Mouse (Mus musculus) kidney, postnatal 14 days (tissue): ENCODE measurements around the gene Ceacam15.
"Not testable (repeated sequence)": the region's sequence is repeated elsewhere in the genome, so short reads cannot be mapped to it uniquely, and the experiment has no call there.

Experiments
- DNase-seq: peaks from one replicate; pipeline ENCODE4 v3.0.0; 2022; ENCODE audit warnings: mixed read lengths

Gene Ceacam15

DNA sequence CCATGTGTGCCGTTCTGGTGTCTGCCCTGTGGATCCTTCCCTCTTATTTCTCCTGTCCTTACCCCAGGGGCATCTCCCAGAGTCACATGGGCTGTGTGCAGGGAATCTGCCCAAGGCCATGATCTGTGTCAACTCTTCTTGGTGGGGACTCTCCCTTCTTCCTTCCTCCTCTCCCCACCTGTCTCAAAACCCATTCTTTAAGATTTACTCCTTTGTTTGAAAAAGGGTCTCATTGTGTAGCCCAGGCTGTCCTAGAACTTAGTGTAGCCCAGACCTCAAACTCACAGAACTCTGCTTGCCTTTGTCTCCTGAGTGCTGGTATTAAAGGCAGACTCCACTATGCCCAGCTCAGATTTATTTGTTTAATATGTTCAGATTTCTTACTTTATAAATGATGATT is at the start of gene Ceacam15:
TSS of gene Ceacam15 (minus strand) at position 101 of the 400 bp plus-strand sequence.
- no peak for DNase-seq

DNA sequence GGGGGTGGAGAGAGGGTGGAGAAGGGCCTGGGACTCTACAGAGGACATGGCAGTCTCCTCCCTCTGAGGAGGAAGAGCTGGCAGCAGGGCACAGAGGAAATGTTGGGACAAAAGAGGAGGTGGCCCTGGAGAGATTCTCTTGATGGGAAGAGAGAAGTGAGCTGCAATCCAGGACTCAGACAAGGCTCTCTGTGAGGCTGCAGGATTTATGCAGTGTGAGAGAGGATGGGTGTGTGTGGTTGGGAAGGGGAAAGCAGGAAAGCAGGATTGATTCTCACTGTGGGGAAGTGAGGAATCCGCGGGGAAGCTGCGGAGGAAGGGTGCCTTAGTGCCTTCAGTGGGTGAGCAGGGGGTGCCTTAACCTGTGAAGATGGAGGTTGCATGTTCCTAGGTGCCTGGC is 47.0 kb upstream of the Ceacam15 start:
- not testable (repeated sequence) for DNase-seq

DNA sequence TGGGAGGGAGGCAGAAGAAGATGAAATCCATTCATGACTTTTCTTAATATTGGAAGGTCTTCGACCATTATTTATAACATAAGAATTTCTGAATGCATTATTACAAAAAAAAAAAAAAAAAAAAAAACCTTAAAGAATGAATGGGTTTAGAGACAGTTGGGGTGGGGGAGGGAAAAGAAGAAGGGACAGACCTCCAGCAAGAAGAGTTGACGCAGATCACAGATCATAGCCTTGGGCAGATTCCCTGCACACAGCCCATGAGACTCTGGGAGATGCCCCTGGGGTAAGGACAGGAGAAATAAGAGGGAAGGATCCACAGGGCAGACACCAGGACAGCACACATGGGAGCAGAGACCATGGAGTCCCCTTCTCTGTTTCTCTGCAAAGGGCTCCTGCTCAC is 46.1 kb upstream of the Ceacam15 start, which contains the start of gene Ceacam9:
TSS of gene Ceacam9 (plus strand) at position 301 of the 400 bp plus-strand sequence.
- no peak for DNase-seq

DNA sequence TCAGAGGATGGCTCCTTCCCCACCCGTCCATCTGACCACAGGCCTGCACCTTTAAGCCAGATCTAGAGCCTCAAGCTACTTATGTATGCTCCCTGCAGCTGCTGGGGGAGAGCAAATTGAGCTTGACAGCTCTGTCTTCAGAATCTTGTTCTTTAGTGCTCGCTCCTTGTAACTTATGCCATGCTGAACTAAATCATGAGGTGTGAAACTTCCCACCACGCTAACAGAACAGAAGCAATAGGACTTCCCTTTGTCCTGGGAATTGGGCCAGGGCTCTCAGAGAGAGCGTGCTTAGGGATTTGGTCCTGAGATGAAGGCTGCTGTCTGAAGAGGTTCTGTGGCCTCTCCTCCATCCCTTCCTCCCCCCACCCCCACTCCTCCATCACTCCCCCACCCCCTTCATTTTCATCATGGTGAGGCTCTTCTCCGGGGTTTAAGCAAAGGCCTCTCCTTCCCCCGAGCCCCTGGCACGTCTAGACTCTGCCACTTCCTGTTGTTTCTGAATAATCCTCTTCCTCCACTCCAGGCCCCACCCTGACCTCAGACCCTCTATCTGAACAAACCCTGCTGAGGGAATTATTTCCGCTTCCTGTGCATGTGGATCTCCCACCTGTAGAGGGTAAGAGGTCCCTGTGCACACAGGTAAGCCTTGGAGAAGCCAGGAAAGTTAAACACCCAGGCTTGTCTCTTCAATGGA is 41.1 kb upstream of the Ceacam15 start:
- not testable (repeated sequence) for DNase-seq

DNA sequence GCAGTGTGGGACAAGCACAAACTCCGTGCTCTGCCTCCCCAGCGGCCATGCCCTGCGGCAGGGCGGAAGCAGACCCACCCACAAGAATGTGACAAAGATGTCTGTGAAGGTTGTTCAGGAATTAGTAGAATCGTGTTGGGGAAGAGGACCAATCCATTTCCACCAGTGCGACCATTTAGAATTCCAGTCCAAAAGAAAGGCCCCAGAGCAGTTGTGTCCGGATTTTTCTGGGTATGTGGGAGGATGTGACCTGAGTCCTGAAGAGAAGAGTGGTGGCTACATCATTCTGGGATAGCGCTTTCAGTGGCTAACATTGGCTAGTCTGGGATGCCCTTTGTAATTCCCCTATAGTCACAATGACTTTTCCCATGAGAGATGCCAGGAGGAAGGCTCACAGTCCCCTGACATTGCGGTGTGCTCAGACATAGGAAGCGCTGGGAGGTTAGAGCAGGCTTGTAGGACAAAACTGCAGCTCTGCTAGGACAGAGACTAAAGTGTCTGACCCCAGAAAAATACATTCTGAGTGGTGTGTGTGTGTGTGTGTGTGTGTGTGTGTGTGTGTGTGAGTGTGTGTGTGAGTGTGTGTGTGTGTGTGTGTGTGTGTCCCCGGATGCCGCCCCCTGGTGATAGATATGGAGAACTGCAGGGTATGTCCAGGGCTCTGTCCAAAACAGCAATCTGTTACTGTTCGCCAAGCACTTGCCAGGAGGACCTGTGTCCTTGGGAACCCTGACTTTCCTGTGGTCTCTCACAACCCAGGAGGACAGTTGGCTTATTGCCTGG is 37.3 kb upstream of the Ceacam15 start:
- DNase-seq = no peak

DNA sequence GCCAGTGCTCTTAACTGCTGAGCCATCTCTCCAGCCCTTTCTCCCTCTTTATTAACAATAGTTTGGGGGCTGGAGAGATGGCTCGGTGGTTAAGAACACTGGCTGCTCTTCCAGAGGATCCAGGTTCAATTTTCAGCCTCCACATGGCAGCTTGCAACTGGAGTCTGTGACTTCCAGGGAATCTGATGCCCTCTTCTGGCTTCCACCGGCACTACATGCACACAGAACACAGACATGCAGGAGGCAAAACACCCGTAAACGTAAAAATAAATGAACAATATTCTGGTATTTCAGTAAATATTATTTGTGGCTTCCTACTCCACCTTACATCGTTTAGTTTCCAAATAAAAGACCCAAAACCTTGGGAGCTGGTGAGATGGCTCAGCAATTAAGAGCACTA is 35.1 kb upstream of the Ceacam15 start:
- no peak for DNase-seq

DNA sequence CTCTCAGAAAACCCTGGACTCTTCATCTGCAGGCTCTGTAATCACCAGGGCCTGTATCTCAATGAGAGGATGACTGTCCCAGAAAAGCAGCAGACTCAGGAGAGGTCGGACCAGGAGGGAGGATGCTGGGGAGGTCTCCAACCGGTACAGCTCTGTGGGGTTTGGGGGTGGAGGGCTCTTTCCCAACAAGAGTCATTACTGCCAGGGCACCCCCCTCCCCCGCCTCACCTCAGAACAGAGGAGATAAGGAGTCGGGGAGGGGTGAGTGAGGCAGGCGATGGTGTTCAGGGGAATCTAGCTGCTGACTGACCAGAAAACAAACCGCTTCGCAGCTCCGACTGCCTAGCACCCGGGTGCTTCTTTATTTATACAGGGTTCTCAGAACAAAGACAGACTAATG is 32.7 kb upstream of the Ceacam15 start:
- DNase-seq = no peak

DNA sequence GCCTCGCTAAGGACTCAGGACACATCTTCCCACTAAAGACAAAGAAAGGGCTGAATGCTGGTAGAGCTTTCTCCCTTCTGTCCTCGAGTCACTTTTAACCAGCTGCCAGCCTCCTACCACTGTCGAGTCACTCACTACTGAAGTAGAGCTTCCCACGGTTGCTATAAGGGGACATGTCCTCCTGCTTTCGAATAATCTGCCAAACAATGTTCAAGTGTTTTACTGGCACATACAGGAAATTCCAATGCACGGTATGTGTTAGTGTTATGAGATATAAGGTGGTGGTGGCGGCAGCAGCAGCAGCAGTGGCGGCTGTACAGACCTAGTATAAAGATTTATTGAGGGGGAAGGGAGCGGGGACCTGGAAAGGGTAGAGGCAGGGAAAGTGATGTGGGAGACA is 30.9 kb upstream of the Ceacam15 start:
- DNase-seq = no peak

DNA sequence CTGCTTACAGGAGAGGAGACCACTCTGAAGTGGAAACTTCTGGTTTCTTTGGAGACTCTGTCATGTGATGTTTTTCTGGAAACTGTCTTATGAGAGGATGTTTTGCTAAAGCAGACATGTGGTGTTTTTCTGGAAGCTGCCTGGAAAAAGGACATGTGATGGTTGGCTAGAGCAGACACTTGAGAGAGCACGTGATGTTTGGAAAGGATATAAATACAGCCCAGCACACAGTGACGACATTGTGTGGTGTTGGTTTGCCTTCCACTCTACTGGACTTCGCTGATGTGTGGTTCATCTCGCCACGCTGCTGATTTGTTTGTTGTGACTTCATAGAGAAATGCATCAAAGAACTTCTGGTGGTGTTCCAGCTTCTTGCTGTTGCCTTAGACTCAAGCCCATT is 25.1 kb upstream of the Ceacam15 start:
- DNase-seq = no peak

DNA sequence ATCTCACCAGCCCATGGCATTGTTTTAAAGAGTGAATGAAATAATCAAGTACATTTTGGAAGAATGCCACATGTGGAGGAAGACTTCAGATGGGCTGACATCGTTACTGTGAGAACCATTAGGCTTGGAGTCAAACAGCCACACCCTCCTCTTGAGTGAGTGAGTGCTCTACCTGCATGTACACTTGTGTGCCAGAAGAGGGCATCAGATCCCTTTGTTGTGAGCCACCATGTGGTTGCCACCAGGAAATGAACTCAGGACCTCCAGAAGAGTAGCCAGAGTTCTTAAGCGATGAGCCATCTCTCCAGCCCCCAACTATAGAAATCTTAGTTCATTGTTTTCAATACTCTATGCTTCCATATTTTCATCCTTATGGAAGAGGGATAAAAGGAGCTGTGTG is 23.5 kb upstream of the Ceacam15 start:
- no peak for DNase-seq

DNA sequence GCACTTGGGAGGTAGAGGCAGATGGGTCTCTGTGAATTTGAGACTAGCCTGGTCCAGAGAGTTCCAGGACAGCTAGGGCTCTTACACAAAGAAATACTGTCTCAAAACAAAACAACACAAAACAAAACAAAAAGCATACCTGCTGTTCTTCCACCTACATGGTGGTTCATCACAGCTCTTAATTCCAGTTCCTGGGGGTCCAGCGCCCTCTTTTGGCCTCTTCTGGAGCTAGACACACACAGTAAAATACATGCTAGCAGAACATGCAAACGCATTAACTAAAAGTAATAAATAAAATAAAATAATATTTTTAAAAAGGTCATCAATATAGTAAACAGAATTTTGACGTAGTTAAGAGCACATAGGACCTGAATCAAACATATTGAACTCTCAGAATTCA is 19.5 kb upstream of the Ceacam15 start:
- peak; percentile 44 for DNase-seq

DNA sequence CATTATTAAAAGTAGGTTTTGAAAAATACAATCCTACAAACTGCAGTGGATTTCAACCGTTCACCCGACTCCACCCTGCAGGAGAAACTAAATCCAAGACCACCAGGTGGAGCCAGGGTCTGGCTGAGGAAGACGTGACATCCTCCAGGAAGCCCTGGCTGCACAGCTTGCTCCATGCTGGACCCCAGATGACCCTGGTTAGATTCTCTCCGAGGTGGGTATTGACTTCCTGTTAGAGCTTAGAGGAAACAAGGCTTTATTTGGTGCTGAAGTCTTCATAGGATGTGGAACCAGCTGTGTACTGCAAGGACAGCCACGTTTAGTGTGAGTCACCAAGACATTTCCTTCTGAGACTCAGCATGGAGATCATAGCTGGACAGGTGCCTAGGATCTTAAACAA is 13.7 kb upstream of the Ceacam15 start:
- peak; percentile 34 for DNase-seq

DNA sequence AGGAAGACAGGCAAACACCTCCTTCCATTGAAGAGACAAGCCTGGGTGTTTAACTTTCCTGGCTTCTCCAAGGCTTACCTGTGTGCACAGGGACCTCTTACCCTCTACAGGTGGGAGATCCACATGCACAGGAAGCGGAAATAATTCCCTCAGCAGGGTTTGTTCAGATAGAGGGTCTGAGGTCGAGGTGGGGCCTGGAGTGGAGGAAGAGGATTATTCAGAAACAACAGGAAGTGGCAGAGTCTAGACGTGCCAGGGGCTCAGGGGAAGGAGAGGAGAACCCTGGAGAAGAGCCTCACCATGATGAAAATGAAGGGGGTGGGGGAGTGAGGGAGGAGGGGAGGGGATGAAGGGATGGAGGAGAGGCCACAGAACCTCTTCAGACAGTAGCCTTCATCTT is 4.7 kb upstream of the Ceacam15 start:
- DNase-seq = not testable (repeated sequence)

DNA sequence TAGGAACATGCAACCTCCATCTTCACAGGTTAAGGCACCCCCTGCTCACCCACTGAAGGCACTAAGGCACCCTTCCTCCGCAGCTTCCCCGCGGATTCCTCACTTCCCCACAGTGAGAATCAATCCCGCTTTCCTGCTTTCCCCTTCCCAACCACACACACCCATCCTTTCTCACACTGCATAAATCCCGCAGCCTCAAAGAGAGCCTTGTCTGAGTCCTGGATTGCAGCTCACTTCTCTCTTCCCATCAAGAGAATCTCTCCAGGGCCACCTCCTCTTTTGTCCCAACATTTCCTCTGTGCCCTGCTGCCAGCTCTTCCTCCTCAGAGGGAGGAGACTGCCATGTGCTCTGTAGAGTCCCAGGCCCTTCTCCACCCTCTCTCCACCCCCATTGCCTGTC is 806 bp downstream of the Ceacam15 start:
- DNase-seq = not testable (repeated sequence)

DNA sequence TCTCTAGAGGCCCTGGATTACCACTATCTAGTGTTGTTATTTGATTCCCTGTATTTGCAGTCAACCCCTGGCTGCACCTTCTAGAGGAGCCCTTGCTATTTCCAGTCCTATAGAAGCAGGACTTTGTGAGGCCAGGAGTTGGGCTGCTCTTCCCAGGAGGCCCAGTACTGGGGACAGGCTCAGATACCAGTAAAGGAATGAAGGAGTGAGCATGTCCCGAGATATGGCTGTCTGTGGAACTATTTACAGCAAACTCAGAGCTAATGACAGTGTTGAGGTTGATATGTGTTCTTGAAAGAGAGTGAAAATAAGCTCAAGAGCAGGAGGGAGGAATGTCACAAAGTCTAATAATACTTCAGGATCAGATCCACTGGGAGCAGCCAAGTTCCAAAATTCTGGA is 1.7 kb downstream of the Ceacam15 start:
- no peak for DNase-seq

DNA sequence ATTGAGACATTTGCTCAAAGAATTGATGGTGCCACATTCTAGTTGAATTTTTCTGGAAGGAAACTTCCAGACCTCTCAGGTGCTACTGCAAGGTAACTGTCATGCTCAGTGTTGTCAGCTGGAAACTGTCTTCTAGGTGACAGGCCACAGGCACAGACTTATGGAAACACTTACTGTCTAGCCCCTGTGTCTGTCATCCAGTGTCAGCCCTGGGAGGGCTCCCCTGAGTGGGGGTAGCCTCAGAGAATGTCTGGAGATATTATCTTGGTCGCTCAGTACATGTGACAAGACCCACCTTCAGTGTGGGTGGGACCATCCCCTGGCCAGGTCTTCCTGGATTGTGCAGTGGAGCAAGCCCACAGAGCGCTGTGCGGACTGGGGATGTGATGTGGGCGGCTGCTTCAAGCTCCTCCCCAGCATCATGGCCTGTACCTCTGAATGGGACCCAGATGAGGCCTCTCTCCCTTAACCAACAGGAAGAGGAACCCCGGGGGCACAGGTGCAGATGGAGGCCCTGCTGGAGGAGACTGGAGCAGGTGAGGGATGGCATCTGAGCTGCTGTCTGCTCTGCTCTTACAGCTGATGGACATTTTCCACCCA is 7.1 kb downstream of the Ceacam15 start:
- DNase-seq = not testable (repeated sequence)

DNA sequence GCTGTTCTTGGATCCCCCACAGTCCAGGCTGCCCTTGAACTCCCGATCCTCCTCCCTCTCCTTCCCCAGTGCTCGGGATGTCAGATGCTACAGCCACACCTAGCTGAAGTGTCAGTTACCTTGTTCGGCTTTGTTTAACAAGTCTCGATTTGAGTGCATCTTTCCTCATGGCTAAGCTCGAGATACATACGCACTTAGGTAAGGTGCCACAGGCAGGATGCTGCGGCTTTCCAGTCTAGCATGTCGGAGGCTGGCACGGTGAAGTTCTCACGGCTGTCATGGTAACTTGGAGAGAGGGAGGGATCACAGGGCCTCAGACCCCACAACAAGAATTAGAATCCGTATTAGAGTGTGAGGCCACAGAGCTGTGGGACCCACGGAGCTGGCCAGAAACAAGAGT is 31.2 kb downstream of the Ceacam15 start:
- DNase-seq = no peak

DNA sequence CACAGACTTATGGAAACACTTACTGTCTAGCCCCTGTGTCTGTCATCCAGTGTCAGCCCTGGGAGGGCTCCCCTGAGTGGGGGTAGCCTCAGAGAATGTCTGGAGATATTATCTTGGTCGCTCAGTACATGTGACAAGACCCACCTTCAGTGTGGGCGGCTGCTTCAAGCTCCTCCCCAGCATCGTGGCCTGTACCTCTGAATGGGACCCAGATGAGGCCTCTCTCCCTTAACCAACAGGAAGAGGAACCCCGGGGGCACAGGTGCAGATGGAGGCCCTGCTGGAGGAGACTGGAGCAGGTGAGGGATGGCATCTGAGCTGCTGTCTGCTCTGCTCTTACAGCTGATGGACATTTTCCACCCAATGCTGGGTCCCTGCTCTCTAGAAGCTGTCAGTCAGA is 32.4 kb downstream of the Ceacam15 start:
- DNase-seq = not testable (repeated sequence)

DNA sequence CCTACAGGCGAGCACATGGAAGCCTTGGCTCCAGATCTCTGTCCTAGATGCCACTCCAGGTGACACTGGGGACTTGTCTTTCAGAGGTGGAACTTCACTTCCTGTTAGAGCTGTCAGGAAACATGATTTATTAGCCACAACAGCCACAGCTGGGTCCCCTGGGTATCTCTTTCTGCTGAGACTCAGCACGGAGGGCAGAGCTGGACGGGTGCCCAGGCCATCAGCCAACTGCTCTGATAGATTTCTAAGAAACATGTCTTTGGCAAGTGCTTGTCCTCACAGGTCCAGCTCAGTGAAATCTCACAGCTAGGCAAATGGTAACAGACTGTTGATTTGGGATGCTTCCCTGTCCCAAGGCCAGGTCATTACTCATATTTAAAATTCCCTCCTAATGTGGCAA is 36.5 kb downstream of the Ceacam15 start:
- DNase-seq = peak; percentile 55

DNA sequence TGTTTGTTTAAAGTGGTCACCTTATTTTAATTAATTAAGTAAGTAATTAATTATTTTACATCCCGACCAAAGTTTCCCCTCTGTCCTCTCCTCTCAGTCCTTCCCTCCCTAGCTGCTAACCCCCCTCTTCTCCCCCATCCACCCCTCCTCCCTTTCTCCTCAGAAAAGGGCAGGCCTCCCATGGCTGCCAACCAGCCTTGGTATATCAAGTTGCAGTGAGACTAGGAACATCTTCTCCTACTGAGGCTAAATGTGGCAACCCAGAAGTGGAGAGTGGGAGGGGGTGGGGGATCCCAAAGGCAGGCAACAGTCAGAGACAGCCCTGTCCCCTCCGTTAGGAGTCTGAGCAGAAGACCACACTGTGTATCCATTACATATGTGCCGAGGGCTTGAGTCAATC is 40.4 kb downstream of the Ceacam15 start:
- DNase-seq = no peak

DNA sequence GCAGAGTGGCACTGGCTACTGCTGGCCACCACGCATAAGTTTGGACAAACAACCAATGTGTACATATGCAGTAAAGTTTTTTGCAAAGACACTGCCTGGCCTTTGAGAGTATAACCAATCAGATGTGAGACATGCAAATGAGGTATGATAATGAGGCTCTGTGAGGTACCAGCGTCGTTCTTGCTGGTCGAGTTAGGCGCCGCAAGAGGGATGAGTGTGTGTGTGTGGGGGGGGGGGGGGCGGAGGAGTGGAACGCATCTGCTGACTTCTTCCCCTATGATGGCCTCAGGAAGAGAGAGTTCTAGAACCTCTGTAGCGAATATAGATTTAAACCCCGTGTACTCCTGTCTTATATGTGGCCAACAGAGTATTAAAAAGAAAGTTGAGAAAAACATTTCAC is 41.6 kb downstream of the Ceacam15 start:
- DNase-seq = not testable (repeated sequence)

DNA sequence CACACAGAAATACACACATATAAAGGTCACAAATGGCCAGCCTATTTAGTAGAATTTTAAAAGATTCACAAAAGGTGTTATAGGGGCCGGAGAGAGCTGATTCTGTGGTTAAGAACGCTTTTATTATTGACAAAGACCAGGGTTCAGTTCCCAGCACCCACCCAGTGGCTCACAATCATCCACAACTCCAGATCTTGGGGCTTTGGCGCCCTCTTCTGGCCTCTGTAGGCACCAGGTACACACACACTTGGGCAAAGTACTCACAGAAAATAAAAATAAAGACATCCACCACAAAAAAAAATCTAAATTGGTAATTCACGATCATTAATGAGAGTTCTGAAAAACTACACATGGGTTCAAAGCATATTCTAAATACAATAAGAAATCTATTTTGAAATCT is 43.6 kb downstream of the Ceacam15 start:
- DNase-seq = no peak

DNA sequence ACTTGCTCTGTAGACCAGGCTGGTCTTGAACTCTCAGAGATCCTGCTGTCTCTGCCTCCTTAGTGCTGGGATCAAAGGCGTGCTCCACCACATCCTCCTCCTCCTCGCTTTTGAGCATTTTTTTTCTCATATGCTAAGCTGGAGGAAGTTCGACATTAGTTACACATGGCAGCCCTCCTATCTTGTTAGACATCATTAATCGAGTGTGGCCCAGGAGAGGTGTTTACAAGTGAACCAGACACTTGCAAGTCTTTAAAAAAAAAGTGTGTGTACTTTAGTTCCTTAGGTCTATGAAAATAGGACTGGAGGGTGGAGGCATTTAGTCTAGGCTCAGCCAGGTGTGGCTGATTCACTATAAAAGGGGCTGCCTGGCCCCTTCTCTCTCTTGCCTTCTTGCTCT is 44.5 kb downstream of the Ceacam15 start:
- no peak for DNase-seq
